Mouse (Mus musculus): Measurements from ENCODE around the gene Zfp111. TPM values are rescaled to one million over a fixed set of nuclear protein-coding genes. Genes with fewer than 3 reads are reported as not detected.

Zfp111 gene
- 1 to 10 TPM; 6.6 to 9.4 TPM for total RNA-seq (2021)
- 0.58 and 0.70 TPM in 2 replicates for polyA plus RNA-seq (2012; rRNA removed)
- long read RNA-seq, full-length matches to known transcripts = 3 of 3 reads
- long read RNA-seq, partial matches to known transcripts = 0 of 3 reads
- long read RNA-seq, other reads (novel, unspliced or antisense) = 0 of 3 reads

- no peak for DNase-seq
Observed at GRCm38 (mm10) chr7:24211343-24211742, at the start of gene Zfp111. Gene Zfp111, minus strand, starts transcription at chr7:24211443.

GRCm38 (mm10) chr7:24260000-24260312 is 48.7 kb upstream of the Zfp111 start:
- DNase-seq = no peak

GRCm38 (mm10) chr7:24259306-24259999 is 48.2 kb upstream of the Zfp111 start:
- DNase-seq = no peak

- DNase-seq = peak; percentile 88
Observed at GRCm38 (mm10) chr7:24254633-24255474, 43.6 kb upstream of the Zfp111 start, which contains the start of gene Zfp108. Gene Zfp108, plus strand, starts transcription at chr7:24254794.

GRCm38 (mm10) chr7:24253779-24254615 is 42.8 kb upstream of the Zfp111 start:
- no peak for DNase-seq

- DNase-seq = peak; percentile 78
Observed at GRCm38 (mm10) chr7:24237040-24237791, 26.0 kb upstream of the Zfp111 start, which contains the start of gene Zfp109. Gene Zfp109, minus strand, starts transcription at chr7:24237560.

GRCm38 (mm10) chr7:24210296-24210695 is 947 bp downstream of the Zfp111 start:
- no peak for DNase-seq

- DNase-seq = no peak
Observed at GRCm38 (mm10) chr7:24208282-24208886, 2.9 kb downstream of the Zfp111 start.

- DNase-seq = peak; percentile 78
Observed at GRCm38 (mm10) chr7:24207488-24208261, 3.6 kb downstream of the Zfp111 start.

- peak; percentile 10 for DNase-seq
Observed at GRCm38 (mm10) chr7:24196961-24197360, 14.3 kb downstream of the Zfp111 start.

GRCm38 (mm10) chr7:24193157-24193556 is 18.1 kb downstream of the Zfp111 start:
- no peak for DNase-seq

- DNase-seq = no peak
Observed at GRCm38 (mm10) chr7:24191361-24191760, 19.9 kb downstream of the Zfp111 start.

- no peak for DNase-seq
Observed at GRCm38 (mm10) chr7:24189571-24189944, 21.7 kb downstream of the Zfp111 start.

- no peak for DNase-seq
Observed at GRCm38 (mm10) chr7:24188901-24189570, 22.2 kb downstream of the Zfp111 start.

GRCm38 (mm10) chr7:24187611-24188010 is 23.6 kb downstream of the Zfp111 start:
- no peak for DNase-seq

- no peak for DNase-seq
Observed at GRCm38 (mm10) chr7:24175337-24175711, 35.9 kb downstream of the Zfp111 start.

GRCm38 (mm10) chr7:24174618-24175336 is 36.5 kb downstream of the Zfp111 start, which contains the start of gene Zfp114:
Gene Zfp114, plus strand, starts transcription at chr7:24175060.
- peak; percentile 54 for DNase-seq

- DNase-seq = no peak
Observed at GRCm38 (mm10) chr7:24172191-24172590, 39.1 kb downstream of the Zfp111 start.

- DNase-seq = no peak
Observed at GRCm38 (mm10) chr7:24153272-24153671, 58.0 kb downstream of the Zfp111 start.

Measured in adrenal gland, adult 2 months (tissue).